Mouse (Mus musculus) ES-Bruce4 (cell line): Measurements from ENCODE around the gene App.

Experiments
- CTCF ChIP-seq: IDR thresholded peaks from one replicate; pipeline ENCODE4 v1.8.1; 2011; ENCODE audit warnings: low read depth, low read length
- POLR2A ChIP-seq: IDR thresholded peaks from one replicate; pipeline ENCODE4 v1.8.1; 2011; ENCODE audit warnings: low read length; ENCODE audit not compliant: insufficient read depth

- no peak for TF ChIP-seq CTCF
- no peak for TF ChIP-seq POLR2A
Measured at GRCm38 (mm10) chr16:84974176-84974518, 199.4 kb downstream of the App start.
